Mouse (Mus musculus): Measurements from ENCODE around the gene Ttc13.

The Ttc13 gene

GRCm38 (mm10) chr8:124721862-124722515, at the start of gene Ttc13, which contains the start of gene Arv1:
Gene Ttc13 (minus strand): TSS chr8:124721983.
Gene Arv1 (plus strand): TSS chr8:124722139.
- DNase-seq: peak; percentile 95 to 96

GRCm38 (mm10) chr8:124763061-124763460, 41.3 kb upstream of the Ttc13 start:
- DNase-seq: no peak

GRCm38 (mm10) chr8:124758544-124758943, 36.8 kb upstream of the Ttc13 start:
- peak; percentile 57 to 62 for DNase-seq

- peak in 1 of 2 experiments; percentile 20 for DNase-seq
Observed at GRCm38 (mm10) chr8:124756601-124757000, 34.8 kb upstream of the Ttc13 start.

GRCm38 (mm10) chr8:124756153-124756552, 34.4 kb upstream of the Ttc13 start:
- DNase-seq: no peak

- no peak for DNase-seq
Observed at GRCm38 (mm10) chr8:124755481-124755880, 33.7 kb upstream of the Ttc13 start.

GRCm38 (mm10) chr8:124754792-124755190, 33.0 kb upstream of the Ttc13 start:
- DNase-seq: no peak

GRCm38 (mm10) chr8:124754101-124754791, 32.5 kb upstream of the Ttc13 start:
- DNase-seq: no peak

GRCm38 (mm10) chr8:124752325-124752862, 30.6 kb upstream of the Ttc13 start:
- no peak for DNase-seq

- DNase-seq: peak; percentile 66 to 69
Observed at GRCm38 (mm10) chr8:124751709-124752173, 30.0 kb upstream of the Ttc13 start, which contains the start of gene Fam89a. Gene Fam89a (minus strand): TSS chr8:124751832.

GRCm38 (mm10) chr8:124751191-124751590, 29.4 kb upstream of the Ttc13 start:
- DNase-seq: peak; percentile 18 to 34

GRCm38 (mm10) chr8:124746661-124747060, 24.9 kb upstream of the Ttc13 start:
- no peak for DNase-seq

- peak; percentile 54 to 55 for DNase-seq
Observed at GRCm38 (mm10) chr8:124739268-124739667, 17.5 kb upstream of the Ttc13 start.

- DNase-seq: no peak
Observed at GRCm38 (mm10) chr8:124735371-124735911, 13.7 kb upstream of the Ttc13 start.

GRCm38 (mm10) chr8:124732828-124733227, 11.0 kb upstream of the Ttc13 start:
- DNase-seq: no peak

- no peak for DNase-seq
Observed at GRCm38 (mm10) chr8:124724301-124724700, 2.5 kb upstream of the Ttc13 start.

GRCm38 (mm10) chr8:124720938-124721861, 583 bp downstream of the Ttc13 start:
- DNase-seq: no peak

- peak in 1 of 2 experiments; percentile 4 for DNase-seq
Observed at GRCm38 (mm10) chr8:124720133-124720532, 1.6 kb downstream of the Ttc13 start.

- DNase-seq: no peak
Observed at GRCm38 (mm10) chr8:124715736-124716135, 6.0 kb downstream of the Ttc13 start.

GRCm38 (mm10) chr8:124713207-124713606, 8.6 kb downstream of the Ttc13 start:
- no peak for DNase-seq

GRCm38 (mm10) chr8:124705823-124706222, 16.0 kb downstream of the Ttc13 start:
- DNase-seq: no peak

GRCm38 (mm10) chr8:124704376-124704775, 17.4 kb downstream of the Ttc13 start:
- DNase-seq: no peak
